Mouse (Mus musculus): Measurements from ENCODE around the gene Figla. TPM values are rescaled to one million over a fixed set of nuclear protein-coding genes. Genes with fewer than 3 reads are reported as not detected.

Figla gene
- polyA plus RNA-seq, 1 experiment from 2014 or later: not detected

DNA sequence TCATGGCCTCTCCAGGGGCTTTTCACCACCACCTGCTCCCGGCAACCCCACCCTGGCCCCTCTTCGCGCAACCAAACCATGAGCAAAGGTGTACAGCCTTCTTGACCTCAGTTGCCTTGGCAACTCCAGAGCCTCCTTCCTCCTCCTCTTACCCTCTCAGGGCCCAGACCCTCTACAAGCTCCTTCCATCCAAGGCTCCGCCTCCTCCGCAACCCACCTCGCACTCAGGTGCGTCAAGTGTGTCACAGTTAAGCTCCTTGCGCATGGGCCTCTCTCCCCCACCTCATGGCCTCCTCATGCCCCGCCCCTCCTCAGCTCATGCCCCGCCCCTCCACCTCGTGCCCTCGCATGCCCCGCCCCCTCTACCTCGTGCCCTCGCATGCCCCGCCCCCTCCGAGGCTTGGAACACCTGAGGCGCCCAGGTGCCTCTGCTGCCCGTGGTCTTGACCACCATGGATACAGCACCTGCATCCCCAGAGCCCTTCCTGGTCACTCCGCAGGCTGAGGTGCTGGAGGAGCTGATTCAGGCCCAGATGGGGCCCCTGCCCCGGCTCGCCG is 901 bp downstream of the Figla start:
- no peak for ATAC-seq (replicated peaks; ENCODE audit: insufficient number of reproducible peaks, low FRiP score, low TSS enrichment, low read depth)

DNA sequence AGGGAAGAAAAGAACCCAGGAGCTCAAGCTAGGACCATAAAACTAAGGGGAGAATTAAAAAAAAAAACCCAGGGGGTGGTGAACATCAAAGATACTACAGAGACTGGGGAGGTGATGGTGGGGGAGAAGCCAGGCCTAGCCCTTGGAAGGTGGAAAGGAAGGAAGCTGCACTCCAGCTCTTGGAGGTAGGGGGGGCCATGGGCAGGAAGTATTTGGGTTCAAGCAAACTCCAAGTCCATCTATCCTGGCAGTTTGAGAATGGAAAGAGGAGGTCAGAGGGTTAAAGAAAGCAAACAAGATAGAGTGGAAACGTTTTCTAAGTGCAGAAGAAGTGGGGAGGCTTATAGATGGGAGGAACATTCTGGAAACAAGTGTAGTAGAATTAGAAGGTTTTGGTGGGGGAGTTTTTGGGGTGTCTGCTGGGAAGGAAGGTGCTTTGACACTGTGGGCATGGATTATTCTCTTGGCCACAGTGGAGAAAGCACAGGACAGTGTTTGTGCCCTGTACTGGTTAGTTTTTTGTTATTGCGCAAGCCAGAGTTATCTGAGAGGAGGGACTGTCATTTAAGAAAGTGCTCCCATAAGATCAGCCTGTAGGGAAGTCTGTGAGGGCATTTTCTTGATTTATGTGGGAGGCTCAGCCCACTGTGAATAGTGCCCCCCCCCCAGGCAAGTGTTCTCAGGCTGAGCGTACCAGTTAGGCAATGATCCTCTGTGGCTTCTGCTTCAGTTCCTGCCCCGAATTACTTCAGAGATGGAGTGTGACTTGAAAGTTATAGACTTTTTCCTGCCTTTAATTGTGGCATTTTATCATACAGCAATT is 3.7 kb downstream of the Figla start:
- Histone ChIP-seq H3K27ac (replicated peaks; ENCODE audit: low read depth, low read length) (no peak overlapping the region), H3K9me3 (replicated peaks; ENCODE audit: control insufficient read depth, low read length) (no peaks in the 10 kb centered on the region), H3K4me1 (ENCODE audit: control insufficient read depth, insufficient read depth, low read length) (no peaks in the 10 kb centered on the region), H3K27me3 (ENCODE audit: control insufficient read depth, insufficient read depth, low read length) (no peaks in the 10 kb centered on the region), H3K4me3 (ENCODE audit: low read depth, low read length) (no peak overlapping the region), H3K9ac (replicated peaks; ENCODE audit: low read length) (no peak overlapping the region), H3K36me3 (replicated peaks; ENCODE audit: control insufficient read depth, insufficient read depth, low read depth, low read length) (no peaks in the 10 kb centered on the region), H3K4me2 (ENCODE audit: low read depth, low read length) (no peak overlapping the region)
- 62% methylated on average over 4 of the region's 4 CpGs for WGBS
- DNase-seq (ENCODE audit: low spot score) (no peak), ATAC-seq (replicated peaks; ENCODE audit: insufficient number of reproducible peaks, low FRiP score, low TSS enrichment, low read depth) (no peak)

More for the DNA sequence above, 901 bp downstream of the Figla start:
- H3K27ac ChIP-seq (replicated peaks; ENCODE audit: low read depth, low read length): no peak overlapping the region
- no peak overlapping the region for H3K9ac ChIP-seq (replicated peaks; ENCODE audit: low read length)
- no peak for DNase-seq (ENCODE audit: low spot score)
- H3K4me3 ChIP-seq (ENCODE audit: low read depth, low read length): no peak overlapping the region
- no peaks in the 10 kb centered on the region for H3K9me3 ChIP-seq (replicated peaks; ENCODE audit: control insufficient read depth, low read length)
- 84% methylated on average over 23 of the region's 23 CpGs for WGBS
- H3K27me3 ChIP-seq (ENCODE audit: control insufficient read depth, insufficient read depth, low read length): no peaks in the 10 kb centered on the region
- H3K36me3 ChIP-seq (replicated peaks; ENCODE audit: control insufficient read depth, insufficient read depth, low read depth, low read length): no peaks in the 10 kb centered on the region
- no peaks in the 10 kb centered on the region for H3K4me1 ChIP-seq (ENCODE audit: control insufficient read depth, insufficient read depth, low read length)
- no peak overlapping the region for H3K4me2 ChIP-seq (ENCODE audit: low read depth, low read length)

DNA sequence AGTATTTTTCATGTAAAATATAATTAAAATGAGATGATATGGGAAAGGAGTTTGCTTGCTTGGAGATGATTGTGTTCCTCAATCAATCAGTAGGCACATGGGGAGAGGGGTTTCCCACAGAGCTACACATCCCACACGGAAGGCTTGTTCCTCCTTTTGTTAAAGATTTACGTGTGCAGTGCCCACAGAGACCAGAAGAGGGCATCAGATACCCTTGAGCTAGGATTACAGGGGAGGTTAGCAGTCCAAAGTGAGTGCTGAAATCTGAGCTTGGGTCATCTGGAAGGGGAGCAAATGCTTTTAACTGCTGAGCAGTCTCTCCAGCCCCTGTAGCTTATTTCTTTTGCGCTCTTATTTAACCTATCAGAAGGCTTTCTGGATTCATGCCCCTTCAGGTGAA is 5.0 kb downstream of the Figla start:
- H3K9ac ChIP-seq (replicated peaks; ENCODE audit: low read length): no peak overlapping the region

GRCm38 (mm10) chr6:86026632-86027292 is 10.8 kb downstream of the Figla start:
- WGBS: 82% methylated on average over 8 of the region's 8 CpGs
- no peak for ATAC-seq (replicated peaks; ENCODE audit: insufficient number of reproducible peaks, low FRiP score, low TSS enrichment, low read depth)

More for the DNA sequence above, 5.0 kb downstream of the Figla start:
- Histone ChIP-seq H3K27ac (replicated peaks; ENCODE audit: low read depth, low read length) (no peak overlapping the region), H3K27me3 (ENCODE audit: control insufficient read depth, insufficient read depth, low read length) (no peaks in the 10 kb centered on the region), H3K4me1 (ENCODE audit: control insufficient read depth, insufficient read depth, low read length) (no peaks in the 10 kb centered on the region), H3K4me3 (ENCODE audit: low read depth, low read length) (no peak overlapping the region), H3K36me3 (replicated peaks; ENCODE audit: control insufficient read depth, insufficient read depth, low read depth, low read length) (no peaks in the 10 kb centered on the region), H3K4me2 (ENCODE audit: low read depth, low read length) (no peak overlapping the region), H3K9me3 (replicated peaks; ENCODE audit: control insufficient read depth, low read length) (no peaks in the 10 kb centered on the region)
- DNase-seq (ENCODE audit: low spot score) (peak; percentile 63), ATAC-seq (replicated peaks; ENCODE audit: insufficient number of reproducible peaks, low FRiP score, low TSS enrichment, low read depth) (no peak)
- 20% methylated on average over 3 of the region's 3 CpGs for WGBS

DNA sequence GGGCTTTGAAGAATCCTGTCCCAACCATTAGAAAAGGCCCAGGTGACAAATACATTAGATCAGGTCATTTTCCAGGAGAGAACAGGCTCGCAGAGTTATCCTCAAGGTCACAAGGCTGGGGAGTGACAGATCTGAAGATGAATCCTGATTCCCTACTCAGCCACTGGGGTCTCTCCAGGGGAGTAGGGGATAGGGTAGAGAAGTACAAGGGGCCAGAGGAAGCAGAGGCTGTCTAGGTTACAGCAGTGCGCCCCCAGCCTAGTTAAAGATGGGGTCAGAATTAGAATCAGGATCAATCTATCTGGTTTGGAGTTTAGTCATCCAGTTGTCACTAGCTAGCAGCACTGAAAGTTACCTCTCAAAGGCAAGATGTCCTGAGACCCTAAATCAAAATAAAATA is 12.2 kb downstream of the Figla start:
- H3K9me3 ChIP-seq (replicated peaks; ENCODE audit: control insufficient read depth, low read length): no peaks in the 10 kb centered on the region
- no peaks in the 10 kb centered on the region for H3K36me3 ChIP-seq (replicated peaks; ENCODE audit: control insufficient read depth, insufficient read depth, low read depth, low read length)
- H3K4me1 ChIP-seq (ENCODE audit: control insufficient read depth, insufficient read depth, low read length): no peaks in the 10 kb centered on the region
- H3K27ac ChIP-seq (replicated peaks; ENCODE audit: low read depth, low read length): no peak overlapping the region
- WGBS: 59% methylated on average over 2 of the region's 2 CpGs
- peak overlapping the region; percentile 95 for H3K4me2 ChIP-seq (ENCODE audit: low read depth, low read length)
- H3K4me3 ChIP-seq (ENCODE audit: low read depth, low read length): peak overlapping the region; percentile 57
- peak overlapping the region; percentile 86 for H3K9ac ChIP-seq (replicated peaks; ENCODE audit: low read length)
- H3K27me3 ChIP-seq (ENCODE audit: control insufficient read depth, insufficient read depth, low read length): no peaks in the 10 kb centered on the region; the same call in 1 of the 2 replicates
- DNase-seq (ENCODE audit: low spot score): no peak
- ATAC-seq (replicated peaks; ENCODE audit: insufficient number of reproducible peaks, low FRiP score, low TSS enrichment, low read depth): no peak

More at GRCm38 (mm10) chr6:86026632-86027292, 10.8 kb downstream of the Figla start:
- Histone ChIP-seq H3K4me2 (ENCODE audit: low read depth, low read length) (no peak overlapping the region), H3K9me3 (replicated peaks; ENCODE audit: control insufficient read depth, low read length) (no peaks in the 10 kb centered on the region), H3K4me3 (ENCODE audit: low read depth, low read length) (no peak overlapping the region), H3K36me3 (replicated peaks; ENCODE audit: control insufficient read depth, insufficient read depth, low read depth, low read length) (no peaks in the 10 kb centered on the region), H3K27ac (replicated peaks; ENCODE audit: low read depth, low read length) (no peak overlapping the region), H3K4me1 (ENCODE audit: control insufficient read depth, insufficient read depth, low read length) (no peaks in the 10 kb centered on the region), H3K27me3 (ENCODE audit: control insufficient read depth, insufficient read depth, low read length) (no peaks in the 10 kb centered on the region; the same call in 1 of the 2 replicates), H3K9ac (replicated peaks; ENCODE audit: low read length) (no peak overlapping the region)
- DNase-seq (ENCODE audit: low spot score): no peak

DNA sequence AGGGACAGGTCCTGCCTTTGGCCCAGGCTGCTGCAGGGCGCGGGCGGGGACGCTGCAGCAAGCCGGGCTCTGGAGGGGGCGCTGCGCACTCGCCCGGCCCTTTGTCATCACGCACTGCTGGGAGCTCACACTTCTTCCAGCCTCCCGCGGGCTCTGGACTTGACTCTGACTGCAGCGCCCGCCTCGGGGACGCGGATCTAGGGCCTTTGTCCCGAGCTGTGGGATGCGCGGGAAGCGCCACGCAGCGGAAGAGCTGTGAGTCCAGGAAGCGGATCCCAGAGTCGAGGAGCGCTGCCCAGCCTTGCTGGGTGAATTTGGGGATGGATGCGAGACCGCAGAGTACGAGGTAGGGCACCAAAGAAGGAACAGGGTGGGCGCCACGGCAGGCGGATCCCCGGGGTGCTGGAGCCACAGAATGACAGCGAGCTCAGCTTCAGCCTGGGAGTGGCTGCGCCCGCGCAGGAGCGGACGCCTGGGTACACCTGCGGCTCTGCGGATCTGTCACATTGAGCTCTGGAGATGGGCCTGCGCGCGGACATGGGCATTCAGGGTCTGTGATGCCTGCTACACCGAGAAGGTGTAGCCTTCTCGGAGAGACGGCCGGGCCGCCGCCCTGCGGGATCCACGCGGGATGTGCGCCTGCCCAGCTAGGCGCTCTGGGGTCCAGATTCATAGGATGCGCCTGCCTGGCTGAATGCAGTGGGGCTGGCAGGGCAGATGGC is 12.8 kb downstream of the Figla start, which contains the start of gene Add2:
Add2 (plus strand) TSS at position 81 of the 722 bp plus-strand sequence.
- peak; percentile 76 for DNase-seq (ENCODE audit: low spot score)
- Histone ChIP-seq H3K27ac (replicated peaks; ENCODE audit: low read depth, low read length) (no peak within 1 kb of the TSS), H3K27me3 (ENCODE audit: control insufficient read depth, insufficient read depth, low read length) (no peaks in the 10 kb centered on the region; the same call in 1 of the 2 replicates), H3K9ac (replicated peaks; ENCODE audit: low read length) (peak within 1 kb of the TSS; percentile 86), H3K4me2 (ENCODE audit: low read depth, low read length) (peak within 1 kb of the TSS; percentile 95), H3K4me1 (ENCODE audit: control insufficient read depth, insufficient read depth, low read length) (no peaks in the 10 kb centered on the region), H3K9me3 (replicated peaks; ENCODE audit: control insufficient read depth, low read length) (no peaks in the 10 kb centered on the region), H3K4me3 (ENCODE audit: low read depth, low read length) (peak within 1 kb of the TSS; percentile 57), H3K36me3 (replicated peaks; ENCODE audit: control insufficient read depth, insufficient read depth, low read depth, low read length) (no peaks in the 10 kb centered on the region)
- ATAC-seq (replicated peaks; ENCODE audit: insufficient number of reproducible peaks, low FRiP score, low TSS enrichment, low read depth): peak; percentile 86
- under 1% methylated on average over 56 of the region's 56 CpGs for WGBS

GRCm38 (mm10) chr6:86029323-86029713 is 13.3 kb downstream of the Figla start:
- no peaks in the 10 kb centered on the region; the same call in 1 of the 2 replicates for H3K27me3 ChIP-seq (ENCODE audit: control insufficient read depth, insufficient read depth, low read length)
- WGBS: 8% methylated on average over 6 of the region's 6 CpGs
- no peaks in the 10 kb centered on the region for H3K4me1 ChIP-seq (ENCODE audit: control insufficient read depth, insufficient read depth, low read length)
- peak overlapping the region; percentile 57 for H3K4me3 ChIP-seq (ENCODE audit: low read depth, low read length)
- no peaks in the 10 kb centered on the region for H3K36me3 ChIP-seq (replicated peaks; ENCODE audit: control insufficient read depth, insufficient read depth, low read depth, low read length)
- DNase-seq (ENCODE audit: low spot score) (no peak), ATAC-seq (replicated peaks; ENCODE audit: insufficient number of reproducible peaks, low FRiP score, low TSS enrichment, low read depth) (no peak)
- no peaks in the 10 kb centered on the region for H3K9me3 ChIP-seq (replicated peaks; ENCODE audit: control insufficient read depth, low read length)
- peak overlapping the region; percentile 86 for H3K9ac ChIP-seq (replicated peaks; ENCODE audit: low read length)
- H3K27ac ChIP-seq (replicated peaks; ENCODE audit: low read depth, low read length): no peak overlapping the region
- H3K4me2 ChIP-seq (ENCODE audit: low read depth, low read length): peak overlapping the region; percentile 95

Measured in embryonic facial prominence, embryonic 11.5 days (tissue).